17 mouse cellular contexts compared by ENCODE assay signal in the genomic region with DNA sequence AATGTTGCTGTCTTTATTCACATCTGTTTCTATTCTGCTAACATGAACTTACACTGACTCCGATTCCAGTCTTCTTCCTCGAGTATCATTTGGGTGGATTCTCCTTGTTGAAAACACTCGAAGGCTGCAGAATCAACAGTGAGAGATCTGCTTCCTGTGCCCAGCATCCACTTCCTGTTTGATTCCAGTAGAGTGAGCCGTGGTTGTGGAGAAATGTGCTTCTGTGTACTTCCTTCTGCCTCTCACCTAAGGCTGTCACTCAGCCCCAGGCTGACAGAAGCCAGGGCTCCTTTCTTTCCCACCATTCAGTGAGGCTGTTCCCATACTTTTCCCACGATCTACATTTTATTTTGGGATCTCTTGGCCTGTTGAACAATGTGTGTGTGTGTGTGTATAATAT. TPM values are rescaled to one million over a fixed set of nuclear protein-coding genes. Genes with fewer than 3 reads are reported as not detected.
A peak's percentile ranks its signal among the peaks of the same experiment; 100 is the strongest.
DNase-seq lines count a peak whose midpoint lies in the region; ATAC-seq and TF ChIP-seq lines count a peak whose summit lies in the region.
"Had no signal": no experiment of that assay in that cellular context is flagged by ENCODE, and none has a peak within 500 bp of the region (broad histone marks: within the 10 kb centered on the region; RNA-seq: fewer than 3 reads in every experiment).

No protein-coding gene starts in this region.

- no peak for TF ChIP-seq CTCF in gastrocnemius, adult 2 months (IDR thresholded peaks at IDR 0.05)

- no peak overlapping the region for H3K9ac ChIP-seq in lung, embryonic 16.5 days (ENCODE audit: low read length)
- H3K9ac ChIP-seq: lung, embryonic 15.5 days had no signal

- H3K4me3 ChIP-seq in gastrocnemius, adult 2 months: no peak overlapping the region
- H3K4me3 ChIP-seq in lung, embryonic 16.5 days (ENCODE audit: low read length): no peak overlapping the region
- H3K4me3 ChIP-seq: lung, embryonic 15.5 days had no signal

- no peaks in the 10 kb centered on the region for H3K9me3 ChIP-seq in lung, embryonic 16.5 days (ENCODE audit: control insufficient read depth, low read length)
- H3K9me3 ChIP-seq: G1E; lung, embryonic 15.5 days had no signal

- no peak for DNase-seq in gastrocnemius, adult 2 months
- no peak for DNase-seq in gastrocnemius, postnatal 25 days
- DNase-seq in lung, postnatal 14 days: no peak
- DNase-seq in adrenal gland, adult 2 months: no peak
- DNase-seq in B cell, adult 2 months: no peak
- DNase-seq: cerebellum, postnatal 25 days; kidney, postnatal 25 days; layer of hippocampus, postnatal 36 days; right cerebral cortex, adult 18-20 months had no signal

- 32% methylated on average over 5 of the region's 5 CpGs for WGBS in lung, embryonic 16.5 days

- no peaks in the 10 kb centered on the region for H3K36me3 ChIP-seq in lung, embryonic 16.5 days (ENCODE audit: control insufficient read depth, insufficient read depth, low read length)
- H3K36me3 ChIP-seq: G1E; lung, embryonic 15.5 days had no signal

- H3K4me1 ChIP-seq in lung, embryonic 16.5 days (replicated peaks; ENCODE audit: control insufficient read depth, insufficient read depth, low read length): peaks cover 16% of the 10 kb centered on the region

- H3K27ac ChIP-seq in gastrocnemius, adult 2 months: 0 out of 2 replicates have a peak overlapping the region, but pooled peaks have one; percentile 41
- peak overlapping the region; percentile 40; the same call in 1 of the 2 replicates for H3K27ac ChIP-seq in lung, embryonic 16.5 days (ENCODE audit: low read length)
- H3K27ac ChIP-seq: lung, embryonic 15.5 days had no signal

- intact Hi-C loops in gastrocnemius, adult 2 months (cut with DNase I): no loop called here

- no peak for ATAC-seq in lung, embryonic 16.5 days (ENCODE audit: low read depth)
- ATAC-seq in hematopoietic stem cell, adult 5-6 weeks (replicated peaks in 1 of 2; ENCODE audit: insufficient read depth in 1 of 2, low FRiP score in 2 of 2, low TSS enrichment in 1 of 2, low read depth in 1 of 2, poor library complexity in 2 of 2, severe bottlenecking in 2 of 2): peak; percentile 15 to 77; a peak in 2 of 4 replicates
- peak; percentile 53; the same call in 1 of the 2 replicates for ATAC-seq in monocyte, adult 5-6 weeks (replicated peaks; ENCODE audit: insufficient number of reproducible peaks, low FRiP score, low TSS enrichment, poor library complexity, severe bottlenecking)
- ATAC-seq: forebrain, embryonic 16.5 days; intestine, embryonic 16.5 days; midbrain, embryonic 16.5 days had no signal

- no peaks in the 10 kb centered on the region for H3K27me3 ChIP-seq in lung, embryonic 16.5 days (ENCODE audit: control insufficient read depth, insufficient read depth, low read depth, low read length)
- H3K27me3 ChIP-seq: lung, embryonic 15.5 days had no signal

- no peak overlapping the region for H3K4me2 ChIP-seq in lung, embryonic 16.5 days (ENCODE audit: low read depth, low read length)
- H3K4me2 ChIP-seq: lung, embryonic 15.5 days had no signal

RNA-seq across cellular contexts. Expression of a gene that starts 37.9 kb away (rescaled TPM):
- total RNA-seq in gastrocnemius, adult 2 months (2021): 10 to 100 TPM; 10.0 to 12.9 TPM
- total RNA-seq in gastrocnemius, postnatal 25 days (2021): 10 to 100 TPM; 13.7 to 15.8 TPM
- polyA plus RNA-seq in lung, embryonic 16.5 days (2015; fragmentation: Nextera tagmentation; extraction: Ambion mirVana): 16.8 and 18.6 TPM in 2 replicates
- total RNA-seq in hematopoietic stem cell, adult 5-6 weeks (2017): 19.2 and 31.2 TPM in 2 replicates
- 54.4 to 130 TPM (median 68.2 TPM) in 3 replicates for total RNA-seq in monocyte, adult 5-6 weeks (2017)
- 10 to 100 TPM; 30.2 to 36.3 TPM for total RNA-seq in adrenal gland, adult 2 months (2021)
- polyA plus RNA-seq in adrenal gland, adult 2 months (2012; rRNA removed): 3.9 and 5.5 TPM in 2 replicates
- polyA plus RNA-seq: G1E had no signal

RNA-seq across cellular contexts. Expression of a gene that starts 38.1 kb away (rescaled TPM):
- total RNA-seq in gastrocnemius, adult 2 months (2021): 1 to 10 TPM; 2.6 to 2.8 TPM
- total RNA-seq in gastrocnemius, postnatal 25 days (2021): 1 to 10 TPM; 1.4 to 2.2 TPM
- 11.8 and 12.7 TPM in 2 replicates for polyA plus RNA-seq in lung, embryonic 16.5 days (2015; fragmentation: Nextera tagmentation; extraction: Ambion mirVana)
- 5.7 and 10.9 TPM in 2 replicates for total RNA-seq in hematopoietic stem cell, adult 5-6 weeks (2017)
- 1.8 to 11.2 TPM (median 4.2 TPM) in 3 replicates for total RNA-seq in monocyte, adult 5-6 weeks (2017)
- 1 to 10 TPM; 3.5 to 7.0 TPM for total RNA-seq in adrenal gland, adult 2 months (2021)
- 8.6 and 10.5 TPM in 2 replicates for polyA plus RNA-seq in adrenal gland, adult 2 months (2012; rRNA removed)
